Mouse (Mus musculus) brain, adult 2 months (tissue): ENCODE results near the gene Slc24a4.
"Not testable (repeated sequence)": the region's sequence is repeated elsewhere in the genome, so short reads cannot be mapped to it uniquely, and the experiment has no call there.

Experiments used
- DNase-seq: peaks from one replicate; pipeline ENCODE4 v3.0.0; 2011; ENCODE audit warnings: low read depth, low spot score

The Slc24a4 gene

DNA sequence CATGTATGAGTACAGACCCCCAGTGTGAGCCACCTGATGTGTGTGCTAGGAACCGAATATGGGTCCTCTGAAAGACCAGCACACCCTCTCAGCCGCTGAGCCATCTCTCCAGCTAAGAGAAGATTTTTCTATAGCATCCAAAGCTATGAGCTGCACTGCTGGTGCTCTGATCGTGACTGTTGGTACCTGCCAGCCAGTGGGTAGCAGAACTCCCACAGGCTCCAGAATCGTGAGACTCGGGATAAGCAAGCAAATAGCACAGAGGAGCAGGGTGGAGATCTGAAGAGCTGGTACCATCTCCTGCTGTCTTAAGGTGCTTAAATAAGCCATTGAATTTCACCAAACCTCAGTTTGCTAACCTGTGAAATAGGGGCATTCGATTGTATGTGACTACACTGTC, 119.6 kb downstream of the Slc24a4 start:
- DNase-seq, result peak; percentile 80

- DNase-seq, result peak; percentile 52
Measured at GRCm38 (mm10) chr12:102250316-102250715, 121.8 kb downstream of the Slc24a4 start.

- peak; percentile 79 for DNase-seq
Measured at GRCm38 (mm10) chr12:102251070-102251469, 122.5 kb downstream of the Slc24a4 start.

GRCm38 (mm10) chr12:102251985-102252384, 123.5 kb downstream of the Slc24a4 start:
- peak; percentile 64 for DNase-seq

DNA sequence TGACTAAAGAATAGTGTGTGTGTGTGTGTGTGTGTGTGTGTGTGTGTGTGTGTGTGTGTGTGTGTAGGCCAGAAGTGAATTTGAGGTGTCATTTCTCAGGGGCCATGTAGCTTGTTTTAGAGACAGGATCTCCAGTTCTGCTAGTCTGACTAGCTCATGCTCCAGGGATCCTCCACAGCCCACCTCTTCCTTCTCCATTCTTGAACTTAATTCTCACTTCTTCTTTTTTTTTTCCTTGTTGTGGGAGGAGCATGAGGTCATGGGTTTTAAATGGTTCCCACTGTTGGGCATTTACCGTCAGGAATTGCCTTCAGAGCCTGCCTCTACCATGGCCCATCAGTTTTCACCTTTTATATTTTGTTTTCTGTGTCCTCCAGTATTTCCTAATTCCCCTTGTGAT, 124.0 kb downstream of the Slc24a4 start:
- DNase-seq, result peak; percentile 36

- no peak for DNase-seq
Measured at GRCm38 (mm10) chr12:102255012-102255411, 126.5 kb downstream of the Slc24a4 start.

DNA sequence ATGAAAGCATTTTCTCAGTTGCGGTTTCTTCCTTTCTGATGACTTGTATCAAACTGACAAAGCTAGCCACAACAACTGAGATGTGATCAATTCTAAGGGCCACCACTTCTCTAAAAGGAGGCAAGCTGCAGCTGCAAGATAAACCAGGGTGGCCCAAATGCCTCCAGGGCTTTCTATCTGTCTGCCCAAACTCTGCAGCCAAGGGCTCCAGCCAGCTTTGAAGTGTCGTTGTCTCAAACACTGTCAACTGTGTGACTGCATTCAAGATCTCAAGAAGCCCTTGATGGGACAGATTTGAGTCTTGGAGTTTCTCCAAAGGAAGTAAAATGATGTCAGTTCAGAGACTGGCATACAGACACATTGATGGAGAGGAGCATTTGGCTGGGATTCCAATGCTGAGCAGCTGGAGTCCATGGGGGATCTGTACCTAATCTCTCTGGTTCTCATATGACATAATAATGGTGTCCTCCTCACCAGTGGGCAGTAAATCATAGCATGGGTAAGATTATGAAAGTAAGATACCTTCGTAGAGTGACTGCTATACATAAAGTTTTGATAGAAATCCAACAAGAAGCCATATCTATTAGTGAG, 130.1 kb downstream of the Slc24a4 start:
- DNase-seq, result no peak

GRCm38 (mm10) chr12:102261933-102262396, 133.4 kb downstream of the Slc24a4 start:
- DNase-seq, result no peak

GRCm38 (mm10) chr12:102262809-102263208, 134.3 kb downstream of the Slc24a4 start:
- no peak for DNase-seq

DNA sequence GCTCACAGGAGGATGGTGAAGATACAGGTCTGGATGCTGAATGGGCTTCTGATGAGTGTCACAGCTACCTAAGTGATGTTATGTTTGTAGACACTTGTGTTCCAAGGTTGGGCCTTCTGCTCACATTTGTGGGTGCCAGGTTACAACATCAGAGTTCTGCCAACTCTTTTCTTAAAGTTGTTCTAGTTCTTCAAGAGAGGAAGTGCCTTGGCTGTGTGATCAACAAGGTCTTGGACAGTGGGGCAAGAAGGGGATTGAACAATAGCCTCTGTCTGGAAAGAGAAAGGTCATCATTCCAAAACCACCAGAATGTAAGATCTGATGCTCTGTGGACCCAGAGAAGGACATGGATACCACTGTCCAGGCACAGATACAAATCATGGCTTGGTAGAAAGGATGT, 134.7 kb downstream of the Slc24a4 start:
- no peak for DNase-seq

- DNase-seq, result no peak
Measured at GRCm38 (mm10) chr12:102266433-102266832, 137.9 kb downstream of the Slc24a4 start.

DNA sequence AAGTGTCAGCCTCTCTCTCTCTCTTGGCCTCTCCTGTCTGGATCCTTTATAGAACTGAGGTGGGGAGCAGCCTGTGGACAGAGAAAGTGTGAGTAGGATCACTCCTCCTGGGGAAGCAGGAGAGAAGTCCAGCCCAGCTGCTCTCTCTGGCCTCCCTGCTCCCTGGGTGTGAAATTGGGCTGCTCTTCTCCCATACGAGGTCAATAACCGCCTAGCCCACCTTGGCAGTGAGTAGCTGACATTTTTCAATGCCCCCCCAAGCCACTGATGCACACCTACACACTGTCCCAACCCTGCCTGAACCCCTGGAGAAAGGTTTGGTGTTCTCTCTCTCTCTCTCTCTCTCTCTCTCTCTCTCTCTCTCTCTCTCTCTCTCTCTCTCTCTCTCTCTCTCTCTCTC, 140.6 kb downstream of the Slc24a4 start:
- DNase-seq, result no peak

GRCm38 (mm10) chr12:102270776-102271405, 142.4 kb downstream of the Slc24a4 start:
- no peak for DNase-seq

DNA sequence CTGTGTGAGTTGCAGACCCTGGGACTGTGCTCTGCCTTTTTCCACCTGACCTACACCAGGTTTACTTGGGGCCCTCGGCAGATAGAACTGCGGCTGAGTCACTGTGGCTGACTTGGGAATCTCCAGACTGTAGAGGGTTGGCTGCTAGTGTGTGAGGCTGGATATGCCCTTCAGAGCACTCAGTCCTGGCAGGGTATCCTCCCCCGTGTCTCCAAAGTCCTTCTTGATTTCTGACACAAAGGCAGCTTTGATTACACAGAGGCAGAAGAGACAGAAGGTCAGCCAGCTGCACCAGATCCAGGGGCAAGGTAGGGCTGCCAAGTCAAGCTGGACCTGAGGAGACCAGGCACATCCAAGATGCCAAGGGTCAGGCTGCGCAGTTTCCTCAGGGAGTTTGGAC, 142.9 kb downstream of the Slc24a4 start:
- DNase-seq, result no peak

- DNase-seq, result no peak
Measured at GRCm38 (mm10) chr12:102275833-102276443, 147.4 kb downstream of the Slc24a4 start.

DNA sequence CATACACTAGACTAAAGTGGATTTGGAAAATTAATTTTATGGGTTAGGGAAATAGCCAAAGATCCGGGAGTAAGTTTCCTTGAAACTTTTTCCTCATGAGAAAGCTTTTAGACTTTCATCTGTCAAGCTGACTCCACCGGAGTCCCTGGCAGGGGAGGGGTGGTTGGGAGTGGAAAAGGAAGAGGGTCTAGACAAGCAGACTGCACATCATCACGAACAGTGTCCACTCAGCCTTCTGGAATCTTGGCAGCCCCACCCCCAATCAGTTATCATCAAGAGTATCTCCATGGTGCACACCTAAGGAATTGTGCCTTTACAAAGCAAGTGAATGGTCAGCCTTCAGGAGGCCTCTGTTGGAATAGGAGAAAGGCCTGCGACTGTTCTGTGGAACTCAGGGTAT, 151.8 kb downstream of the Slc24a4 start:
- DNase-seq, result not testable (repeated sequence)

GRCm38 (mm10) chr12:102280867-102281503, 152.5 kb downstream of the Slc24a4 start:
- DNase-seq, result no peak

DNA sequence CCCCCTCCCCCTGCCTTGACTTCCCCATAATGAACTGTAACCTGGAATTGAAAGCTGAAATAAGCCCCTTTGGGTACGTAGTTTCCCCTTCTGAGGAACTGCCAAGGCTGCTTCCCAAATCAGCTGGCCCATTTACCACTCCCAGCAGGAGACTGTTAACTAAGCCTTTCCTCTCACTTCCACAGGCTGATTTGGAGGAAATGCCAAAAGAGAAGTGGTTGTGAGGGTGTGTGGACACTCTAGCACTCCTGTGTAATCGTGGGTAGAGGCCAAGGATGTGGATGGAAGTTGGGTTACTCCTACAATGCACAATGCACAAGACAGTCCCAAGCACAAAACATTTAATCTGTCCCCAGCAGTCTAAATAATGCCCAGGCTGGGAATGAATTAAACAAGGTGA, 153.6 kb downstream of the Slc24a4 start:
- no peak for DNase-seq

DNA sequence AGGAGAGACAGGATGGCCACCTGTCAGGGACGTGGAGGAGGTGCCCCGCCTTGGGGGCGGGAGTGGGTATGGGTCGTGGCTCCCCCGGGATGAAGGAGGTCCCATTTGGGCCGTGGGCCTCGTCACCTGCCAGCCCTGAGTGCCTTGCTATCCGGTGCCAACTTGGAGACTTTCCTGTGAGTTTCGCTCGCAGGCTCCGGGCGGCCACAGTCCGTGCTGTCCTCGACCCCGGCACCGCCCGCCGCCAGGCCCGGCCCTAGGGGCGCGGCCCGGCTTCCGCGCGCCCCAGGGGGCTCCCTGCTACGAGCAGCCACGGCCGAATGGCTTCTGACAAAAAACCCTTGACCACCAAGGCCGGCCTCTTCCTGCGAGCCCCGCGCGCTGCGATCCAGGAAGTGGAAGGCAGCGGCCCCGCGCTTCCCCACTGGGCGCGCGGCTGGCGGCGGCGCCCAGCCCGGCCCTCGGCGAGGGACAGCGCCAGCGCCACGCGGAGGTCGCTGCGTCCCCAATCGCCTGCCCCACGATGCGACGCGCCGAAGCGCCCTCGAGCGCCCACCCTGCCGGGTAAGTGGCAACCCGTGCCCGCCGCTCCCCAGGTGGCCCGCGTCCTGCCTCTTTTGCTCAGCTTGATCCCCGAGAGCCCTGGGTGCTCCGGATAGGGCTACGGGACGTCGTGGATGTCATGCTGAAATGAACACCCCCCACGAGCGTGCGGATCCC, 154.4 kb downstream of the Slc24a4 start, which contains the start of gene Rin3:
TSS of gene Rin3 (plus strand) at position 286 of the 720 bp plus-strand sequence.
- no peak for DNase-seq

DNA sequence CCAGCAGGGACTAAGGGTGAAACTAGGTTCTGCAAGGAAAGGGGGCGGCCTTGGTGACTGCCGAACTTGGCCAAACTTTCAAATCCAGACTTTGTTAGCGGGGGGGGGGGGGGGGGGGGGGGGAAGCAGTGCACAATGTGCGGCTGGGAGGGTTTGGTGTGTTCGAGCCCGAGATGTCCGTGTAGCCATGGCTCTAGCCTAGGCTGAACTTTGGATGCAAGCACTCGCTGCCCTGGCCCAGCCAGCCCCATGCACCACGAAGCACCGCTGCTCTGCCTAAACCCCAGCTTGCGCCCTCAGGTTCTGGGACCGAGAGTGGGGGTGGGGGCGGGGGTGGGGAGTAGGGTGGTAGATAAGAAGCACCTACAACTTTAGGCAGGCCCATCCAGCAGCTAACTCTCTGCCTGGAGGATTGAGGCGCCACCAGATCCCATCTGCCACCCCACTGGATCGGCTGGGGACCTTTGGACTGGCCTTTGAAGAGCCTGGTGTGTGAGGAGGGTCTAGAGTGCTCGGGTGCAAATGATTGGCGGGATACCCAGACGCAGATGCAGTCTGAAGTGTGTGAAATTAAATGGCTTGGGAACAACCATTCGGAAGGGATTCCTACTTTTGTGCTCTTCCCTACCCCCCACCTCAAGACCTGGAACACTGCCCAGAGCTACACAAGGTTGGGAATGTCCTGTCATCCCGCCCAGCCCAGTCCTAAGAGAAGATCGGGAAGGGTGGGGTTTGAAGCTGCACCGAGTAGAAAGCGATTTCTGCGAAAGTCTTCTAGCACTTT, 155.1 kb downstream of the Slc24a4 start:
- DNase-seq, result no peak

GRCm38 (mm10) chr12:102284267-102284610, 155.7 kb downstream of the Slc24a4 start:
- DNase-seq, result no peak
